Mouse (Mus musculus): ENCODE data around the gene Cemip2. TPM values are rescaled to one million over a fixed set of nuclear protein-coding genes. Genes with fewer than 3 reads are reported as not detected.

Cemip2 gene
- polyA plus RNA-seq, 1 experiment from 2014 or later = 37.6 TPM

- Histone ChIP-seq H3K9ac (replicated peaks; ENCODE audit: low read depth, low read length) (no peak overlapping the region), H3K4me1 (replicated peaks; ENCODE audit: control insufficient read depth, insufficient read depth, low read length) (peaks cover 24% of the 10 kb centered on the region), H3K9me3 (ENCODE audit: control insufficient read depth, low read length) (no peaks in the 10 kb centered on the region), H3K27me3 (replicated peaks; ENCODE audit: control insufficient read depth, insufficient read depth, low read length) (no peaks in the 10 kb centered on the region), H3K4me3 (replicated peaks; ENCODE audit: low read length) (no peak overlapping the region), H3K4me2 (ENCODE audit: low read length) (no peak overlapping the region), H3K36me3 (ENCODE audit: control insufficient read depth, insufficient read depth) (no peaks in the 10 kb centered on the region), H3K27ac (ENCODE audit: low read length) (no peak overlapping the region)
- no peak for ATAC-seq
- 63% methylated on average over 4 of the region's 4 CpGs for WGBS
These were observed 2.5 kb upstream of the Cemip2 start for GRCm38 (mm10) chr19:21775629-21776028.

GRCm38 (mm10) chr19:21776671-21777070, 1.5 kb upstream of the Cemip2 start:
- Histone ChIP-seq H3K4me3 (replicated peaks; ENCODE audit: low read length) (no peak overlapping the region), H3K27ac (ENCODE audit: low read length) (no peak overlapping the region), H3K4me2 (ENCODE audit: low read length) (no peak overlapping the region), H3K9me3 (ENCODE audit: control insufficient read depth, low read length) (no peaks in the 10 kb centered on the region), H3K9ac (replicated peaks; ENCODE audit: low read depth, low read length) (no peak overlapping the region), H3K36me3 (ENCODE audit: control insufficient read depth, insufficient read depth) (no peaks in the 10 kb centered on the region), H3K27me3 (replicated peaks; ENCODE audit: control insufficient read depth, insufficient read depth, low read length) (no peaks in the 10 kb centered on the region), H3K4me1 (replicated peaks; ENCODE audit: control insufficient read depth, insufficient read depth, low read length) (peaks cover 34% of the 10 kb centered on the region)
- WGBS = 67% methylated on average over 3 of the region's 3 CpGs
- ATAC-seq = no peak

- H3K4me1 ChIP-seq (replicated peaks; ENCODE audit: control insufficient read depth, insufficient read depth, low read length) = peaks cover 39% of the 10 kb centered on the region
- H3K4me2 ChIP-seq (ENCODE audit: low read length) = peak overlapping the region; percentile 89
- no peaks in the 10 kb centered on the region for H3K36me3 ChIP-seq (ENCODE audit: control insufficient read depth, insufficient read depth)
- no peak overlapping the region for H3K27ac ChIP-seq (ENCODE audit: low read length)
- H3K4me3 ChIP-seq (replicated peaks; ENCODE audit: low read length) = no peak overlapping the region
- ATAC-seq = no peak
- no peaks in the 10 kb centered on the region for H3K27me3 ChIP-seq (replicated peaks; ENCODE audit: control insufficient read depth, insufficient read depth, low read length)
- no peak overlapping the region for H3K9ac ChIP-seq (replicated peaks; ENCODE audit: low read depth, low read length)
- WGBS = 29% methylated on average over 20 of the region's 20 CpGs
- no peaks in the 10 kb centered on the region for H3K9me3 ChIP-seq (ENCODE audit: control insufficient read depth, low read length)
These were observed 891 bp upstream of the Cemip2 start for GRCm38 (mm10) chr19:21777171-21777731.

GRCm38 (mm10) chr19:21779106-21779505, 964 bp downstream of the Cemip2 start:
- Histone ChIP-seq H3K27ac (ENCODE audit: low read length) (peak overlapping the region; percentile 94), H3K4me2 (ENCODE audit: low read length) (peak overlapping the region; percentile 89), H3K27me3 (replicated peaks; ENCODE audit: control insufficient read depth, insufficient read depth, low read length) (no peaks in the 10 kb centered on the region), H3K36me3 (ENCODE audit: control insufficient read depth, insufficient read depth) (no peaks in the 10 kb centered on the region), H3K9ac (replicated peaks; ENCODE audit: low read depth, low read length) (peak overlapping the region; percentile 98), H3K9me3 (ENCODE audit: control insufficient read depth, low read length) (no peaks in the 10 kb centered on the region), H3K4me1 (replicated peaks; ENCODE audit: control insufficient read depth, insufficient read depth, low read length) (peaks cover 55% of the 10 kb centered on the region), H3K4me3 (replicated peaks; ENCODE audit: low read length) (peak overlapping the region; percentile 100)
- 0% methylated on average over 11 of the region's 11 CpGs for WGBS
- ATAC-seq = no peak

GRCm38 (mm10) chr19:21780663-21781062, 2.5 kb downstream of the Cemip2 start:
- peak overlapping the region; percentile 89 for H3K4me2 ChIP-seq (ENCODE audit: low read length)
- ATAC-seq = no peak
- H3K4me3 ChIP-seq (replicated peaks; ENCODE audit: low read length) = peak overlapping the region; percentile 100
- WGBS = 9% methylated on average over 8 of the region's 8 CpGs
- H3K9me3 ChIP-seq (ENCODE audit: control insufficient read depth, low read length) = no peaks in the 10 kb centered on the region
- H3K4me1 ChIP-seq (replicated peaks; ENCODE audit: control insufficient read depth, insufficient read depth, low read length) = peaks cover 70% of the 10 kb centered on the region
- H3K36me3 ChIP-seq (ENCODE audit: control insufficient read depth, insufficient read depth) = no peaks in the 10 kb centered on the region
- H3K9ac ChIP-seq (replicated peaks; ENCODE audit: low read depth, low read length) = peak overlapping the region; percentile 45; the same call in 1 of the 2 replicates
- H3K27ac ChIP-seq (ENCODE audit: low read length) = peak overlapping the region; percentile 77
- no peaks in the 10 kb centered on the region for H3K27me3 ChIP-seq (replicated peaks; ENCODE audit: control insufficient read depth, insufficient read depth, low read length)

- peak overlapping the region; percentile 60 for H3K9ac ChIP-seq (replicated peaks; ENCODE audit: low read depth, low read length)
- peak overlapping the region; percentile 89 for H3K27ac ChIP-seq (ENCODE audit: low read length)
- H3K4me3 ChIP-seq (replicated peaks; ENCODE audit: low read length) = peak overlapping the region; percentile 100
- ATAC-seq = peak; percentile 18
- no peaks in the 10 kb centered on the region for H3K36me3 ChIP-seq (ENCODE audit: control insufficient read depth, insufficient read depth)
- H3K9me3 ChIP-seq (ENCODE audit: control insufficient read depth, low read length) = no peaks in the 10 kb centered on the region
- peak overlapping the region; percentile 89 for H3K4me2 ChIP-seq (ENCODE audit: low read length)
- 12% methylated on average over 7 of the region's 7 CpGs for WGBS
- peaks cover 76% of the 10 kb centered on the region for H3K4me1 ChIP-seq (replicated peaks; ENCODE audit: control insufficient read depth, insufficient read depth, low read length)
- no peaks in the 10 kb centered on the region for H3K27me3 ChIP-seq (replicated peaks; ENCODE audit: control insufficient read depth, insufficient read depth, low read length)
These were observed 3.1 kb downstream of the Cemip2 start for GRCm38 (mm10) chr19:21781066-21781786.

- H3K9ac ChIP-seq (replicated peaks; ENCODE audit: low read depth, low read length) = peak overlapping the region; percentile 60
- no peaks in the 10 kb centered on the region for H3K9me3 ChIP-seq (ENCODE audit: control insufficient read depth, low read length)
- ATAC-seq = no peak
- no peaks in the 10 kb centered on the region for H3K27me3 ChIP-seq (replicated peaks; ENCODE audit: control insufficient read depth, insufficient read depth, low read length)
- H3K27ac ChIP-seq (ENCODE audit: low read length) = peak overlapping the region; percentile 89
- peak overlapping the region; percentile 89 for H3K4me2 ChIP-seq (ENCODE audit: low read length)
- peak overlapping the region; percentile 100 for H3K4me3 ChIP-seq (replicated peaks; ENCODE audit: low read length)
- 9% methylated on average over 12 of the region's 12 CpGs for WGBS
- H3K36me3 ChIP-seq (ENCODE audit: control insufficient read depth, insufficient read depth) = no peaks in the 10 kb centered on the region
- peaks cover 79% of the 10 kb centered on the region for H3K4me1 ChIP-seq (replicated peaks; ENCODE audit: control insufficient read depth, insufficient read depth, low read length)
These were observed 3.8 kb downstream of the Cemip2 start for GRCm38 (mm10) chr19:21781787-21782432.

GRCm38 (mm10) chr19:21783717-21784116, 5.6 kb downstream of the Cemip2 start:
- WGBS = 59% methylated on average over 3 of the region's 3 CpGs
- no peak for ATAC-seq
- H3K4me3 ChIP-seq (replicated peaks; ENCODE audit: low read length) = no peak overlapping the region

GRCm38 (mm10) chr19:21784331-21785131, 6.4 kb downstream of the Cemip2 start:
- H3K4me2 ChIP-seq (ENCODE audit: low read length) = peak overlapping the region; percentile 41
- no peaks in the 10 kb centered on the region for H3K9me3 ChIP-seq (ENCODE audit: control insufficient read depth, low read length)
- WGBS = 3% methylated on average over 8 of the region's 8 CpGs
- no peaks in the 10 kb centered on the region for H3K36me3 ChIP-seq (ENCODE audit: control insufficient read depth, insufficient read depth)
- no peaks in the 10 kb centered on the region for H3K27me3 ChIP-seq (replicated peaks; ENCODE audit: control insufficient read depth, insufficient read depth, low read length)
- H3K27ac ChIP-seq (ENCODE audit: low read length) = peak overlapping the region; percentile 93
- H3K9ac ChIP-seq (replicated peaks; ENCODE audit: low read depth, low read length) = peak overlapping the region; percentile 50
- peak overlapping the region; percentile 11 for H3K4me3 ChIP-seq (replicated peaks; ENCODE audit: low read length)
- ATAC-seq = peak; percentile 79
- peaks cover 84% of the 10 kb centered on the region for H3K4me1 ChIP-seq (replicated peaks; ENCODE audit: control insufficient read depth, insufficient read depth, low read length)

More at GRCm38 (mm10) chr19:21783717-21784116, 5.6 kb downstream of the Cemip2 start:
- peaks cover 81% of the 10 kb centered on the region for H3K4me1 ChIP-seq (replicated peaks; ENCODE audit: control insufficient read depth, insufficient read depth, low read length)
- H3K4me2 ChIP-seq (ENCODE audit: low read length) = no peak overlapping the region
- H3K27me3 ChIP-seq (replicated peaks; ENCODE audit: control insufficient read depth, insufficient read depth, low read length) = no peaks in the 10 kb centered on the region
- H3K36me3 ChIP-seq (ENCODE audit: control insufficient read depth, insufficient read depth) = no peaks in the 10 kb centered on the region
- peak overlapping the region; percentile 93 for H3K27ac ChIP-seq (ENCODE audit: low read length)
- no peak overlapping the region; the same call in 1 of the 2 replicates for H3K9ac ChIP-seq (replicated peaks; ENCODE audit: low read depth, low read length)
- no peaks in the 10 kb centered on the region for H3K9me3 ChIP-seq (ENCODE audit: control insufficient read depth, low read length)

Data from forebrain, embryonic 16.5 days (tissue).